Mouse (Mus musculus) urinary bladder, postnatal 14 days (tissue): ENCODE data around the gene Ankfy1.

ENCODE experiments used
- DNase-seq: peaks from one replicate; pipeline ENCODE4 v3.0.0; 2021; ENCODE audit warnings: low spot score

Ankfy1 gene

GRCm38 (mm10) chr11:72795455-72796295 is 105.9 kb downstream of the Ankfy1 start, which contains the start of the genes Cyb5d2 and Zzef1:
Cyb5d2 (minus strand) TSS chr11:72796142.
Zzef1 (plus strand) TSS chr11:72796226.
- DNase-seq, result peak; percentile 96

- no peak for DNase-seq
Observed at GRCm38 (mm10) chr11:72796296-72796687, 106.5 kb downstream of the Ankfy1 start.

GRCm38 (mm10) chr11:72796773-72797338 is 107.0 kb downstream of the Ankfy1 start:
- no peak for DNase-seq

- no peak for DNase-seq
Observed at GRCm38 (mm10) chr11:72798112-72798511, 108.3 kb downstream of the Ankfy1 start.

GRCm38 (mm10) chr11:72801182-72801581 is 111.4 kb downstream of the Ankfy1 start:
- DNase-seq, result no peak

GRCm38 (mm10) chr11:72803038-72803437 is 113.2 kb downstream of the Ankfy1 start:
- DNase-seq, result no peak

GRCm38 (mm10) chr11:72804586-72804985 is 114.8 kb downstream of the Ankfy1 start:
- no peak for DNase-seq

- DNase-seq, result no peak
Observed at GRCm38 (mm10) chr11:72805232-72805631, 115.4 kb downstream of the Ankfy1 start.

GRCm38 (mm10) chr11:72806556-72806955 is 116.8 kb downstream of the Ankfy1 start:
- no peak for DNase-seq

GRCm38 (mm10) chr11:72807992-72808391 is 118.2 kb downstream of the Ankfy1 start:
- DNase-seq, result no peak

GRCm38 (mm10) chr11:72813687-72814086 is 123.9 kb downstream of the Ankfy1 start:
- no peak for DNase-seq

- no peak for DNase-seq
Observed at GRCm38 (mm10) chr11:72814188-72814587, 124.4 kb downstream of the Ankfy1 start.

- DNase-seq, result no peak
Observed at GRCm38 (mm10) chr11:72816859-72817258, 127.1 kb downstream of the Ankfy1 start.

- no peak for DNase-seq
Observed at GRCm38 (mm10) chr11:72818067-72818466, 128.3 kb downstream of the Ankfy1 start.

GRCm38 (mm10) chr11:72821041-72821440 is 131.2 kb downstream of the Ankfy1 start:
- DNase-seq, result no peak
